Mouse (Mus musculus) left cerebral cortex, postnatal 36 days (tissue): ENCODE measurements around the gene Drd1. TPM values are rescaled to one million over a fixed set of nuclear protein-coding genes. Genes with fewer than 3 reads are reported as not detected.

Experiments used
- DNase-seq, 2 experiments: peaks; one replicate each; pipeline ENCODE4 v3.0.0; 2021 to 2022; ENCODE audit warnings: low spot score in 2 of 2, mixed read lengths in 1 of 2
- intact Hi-C: fragments of 180-260 bp; cut with DNase I; formaldehyde crosslinking; loops from one replicate; pipeline ENCODE4 v1.15.1; 2025
- total RNA-seq, 2 experiments: library from RNA; stranded (reverse); gene quantifications; 2 replicates each; pipeline ENCODE4 v1.2.3; 2021

Gene Drd1
- total RNA-seq, 2 experiments from 2014 or later = 30.1 to 51.9 TPM

DNA sequence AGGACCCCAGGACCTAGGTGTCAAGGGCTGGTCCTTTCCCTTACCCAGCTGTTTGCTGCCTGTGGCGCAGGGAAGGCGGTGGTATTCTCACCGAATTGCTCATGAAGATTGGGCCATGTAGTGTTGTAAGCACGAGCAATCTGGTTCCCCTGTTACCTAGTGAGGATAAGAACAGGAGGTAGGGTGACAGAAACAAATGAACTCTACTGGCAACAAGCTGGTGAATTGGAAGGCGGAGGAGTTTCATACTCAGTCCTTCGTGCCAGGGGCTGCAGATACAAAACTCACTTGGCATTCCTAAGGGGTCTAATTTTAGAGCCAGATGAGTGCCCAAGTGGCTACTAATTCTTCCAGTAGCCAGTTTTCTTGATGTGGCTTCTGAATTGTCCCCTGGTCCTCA lies 20.5 kb upstream of the Drd1 start:
- intact Hi-C loops = no loop called here
- DNase-seq = no peak

- DNase-seq = no peak
- intact Hi-C loops = no loop called here
These were observed 19.9 kb upstream of the Drd1 start for GRCm38 (mm10) chr13:54075416-54075815.

GRCm38 (mm10) chr13:54073491-54073890 lies 18.0 kb upstream of the Drd1 start:
- DNase-seq = no peak
- intact Hi-C loops = no loop called here

GRCm38 (mm10) chr13:54073066-54073465 lies 17.6 kb upstream of the Drd1 start:
- DNase-seq = no peak
- intact Hi-C loops = no loop called here

GRCm38 (mm10) chr13:54072526-54073057 lies 17.1 kb upstream of the Drd1 start:
- intact Hi-C loops = no loop called here
- no peak for DNase-seq

DNA sequence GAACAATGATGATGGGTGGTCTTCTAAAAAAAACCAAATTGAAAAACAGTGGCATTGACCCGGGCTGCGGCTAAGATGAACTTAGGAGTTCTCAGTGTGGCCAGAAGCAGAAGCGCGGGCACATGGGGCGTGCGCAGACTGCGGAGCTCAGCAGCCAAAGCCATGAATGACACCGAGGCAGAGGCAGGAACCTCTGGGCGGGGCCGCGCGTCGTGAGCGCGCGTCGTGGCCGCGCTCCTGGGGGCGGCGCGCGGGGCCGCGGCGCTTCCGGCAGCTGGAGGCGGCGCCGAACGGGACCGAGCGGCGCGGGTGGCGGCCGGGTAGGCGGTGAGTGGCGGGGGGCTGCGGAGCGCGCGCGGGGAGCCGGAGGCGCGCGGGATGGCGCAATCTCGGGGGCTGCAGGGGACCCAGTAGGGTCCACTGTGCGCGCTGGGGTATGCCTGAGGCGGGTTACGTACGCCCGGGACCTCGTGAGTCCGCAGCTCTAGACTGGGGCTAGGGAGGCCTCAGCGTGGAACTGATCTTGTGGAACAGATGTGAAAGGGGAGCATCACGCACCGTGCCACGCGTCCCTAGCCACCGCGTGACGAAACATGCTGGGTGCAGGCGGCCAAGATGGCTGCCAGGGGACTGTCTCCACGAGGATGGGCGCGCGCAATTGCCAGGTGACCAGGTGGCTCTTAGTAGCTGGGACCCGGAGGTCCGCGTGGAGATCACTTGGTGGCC lies 16.3 kb upstream of the Drd1 start, which contains the start of gene Sfxn1:
Sfxn1 (plus strand) TSS at position 264 of the 726 bp plus-strand sequence.
- DNase-seq = peak; percentile 81 to 85
- intact Hi-C loops = no loop called here

- DNase-seq = no peak
- intact Hi-C loops = no loop called here
These were observed 15.5 kb upstream of the Drd1 start for GRCm38 (mm10) chr13:54071011-54071410.

- intact Hi-C loops = no loop called here
- DNase-seq = no peak
These were observed 12.2 kb upstream of the Drd1 start for GRCm38 (mm10) chr13:54067617-54068166.

GRCm38 (mm10) chr13:54066081-54066746 lies 10.7 kb upstream of the Drd1 start:
- intact Hi-C loops = no loop called here
- no peak for DNase-seq

GRCm38 (mm10) chr13:54063292-54063691 lies 7.8 kb upstream of the Drd1 start:
- no peak for DNase-seq
- intact Hi-C loops = loop anchor here (2.0 to 5.0 kb wide), 2 partner anchors 280 to 621 kb away; no protein-coding TSS in a partner anchor

GRCm38 (mm10) chr13:54062068-54062467 lies 6.6 kb upstream of the Drd1 start:
- intact Hi-C loops = loop anchor here (2.0 to 5.0 kb wide), 2 partner anchors 279 to 620 kb away; no protein-coding TSS in a partner anchor
- no peak for DNase-seq

- no peak for DNase-seq
- intact Hi-C loops = loop anchor here (2.0 to 10.0 kb wide), 3 partner anchors 130 to 270 kb away; no protein-coding TSS in a partner anchor
These were observed 543 bp downstream of the Drd1 start for GRCm38 (mm10) chr13:54054962-54055361.

GRCm38 (mm10) chr13:54051641-54052040 lies 3.9 kb downstream of the Drd1 start:
- intact Hi-C loops = loop anchor here (10.0 kb wide), 2 partner anchors 127 to 237 kb away; no protein-coding TSS in a partner anchor
- no peak for DNase-seq

GRCm38 (mm10) chr13:54048679-54049352 lies 6.7 kb downstream of the Drd1 start:
- DNase-seq = no peak
- intact Hi-C loops = no loop called here

- intact Hi-C loops = no loop called here
- no peak for DNase-seq
These were observed 15.2 kb downstream of the Drd1 start for GRCm38 (mm10) chr13:54040256-54040655.

GRCm38 (mm10) chr13:54037936-54038335 lies 17.6 kb downstream of the Drd1 start:
- intact Hi-C loops = no loop called here

DNA sequence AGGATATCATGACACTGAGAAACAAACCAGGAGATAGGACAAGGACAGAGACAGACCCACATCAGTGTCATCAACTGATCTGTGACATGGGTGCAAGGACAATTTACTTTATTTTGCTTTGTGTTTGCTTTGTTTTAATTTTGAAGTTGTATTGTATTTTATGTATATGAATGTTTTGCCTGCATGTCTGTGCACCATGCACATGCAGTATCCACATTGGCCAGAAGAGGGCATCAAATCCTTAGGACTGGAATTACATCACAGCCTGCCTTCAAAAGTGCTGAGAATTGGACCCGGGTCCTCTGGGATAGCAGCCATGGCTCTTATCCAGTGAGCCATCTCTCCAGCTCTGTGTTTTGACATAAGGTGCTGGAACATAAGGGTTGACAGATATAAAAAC lies 20.0 kb downstream of the Drd1 start:
- intact Hi-C loops = no loop called here
- no peak for DNase-seq

More at GRCm38 (mm10) chr13:54037936-54038335, 17.6 kb downstream of the Drd1 start:
- no peak for DNase-seq

DNA sequence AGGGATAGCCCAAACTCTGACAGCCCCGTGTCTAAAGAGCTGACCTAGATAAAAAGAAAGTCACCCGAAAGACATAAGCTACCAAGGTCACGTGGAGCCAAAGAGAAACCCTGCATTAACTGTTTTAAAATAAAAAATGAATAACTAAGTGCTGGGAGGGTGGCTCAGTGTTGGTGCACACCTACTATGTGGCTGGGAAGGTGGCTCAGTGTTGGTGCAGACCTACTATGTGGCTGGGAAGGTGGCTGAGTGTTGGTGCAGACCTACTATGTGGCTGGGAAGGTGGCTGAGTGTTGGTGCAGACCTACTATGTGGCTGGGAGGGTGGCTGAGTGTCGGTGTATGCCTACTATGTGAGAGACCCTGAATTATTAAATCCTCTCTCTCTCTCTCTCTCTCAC lies 21.9 kb downstream of the Drd1 start:
- intact Hi-C loops = loop anchor here (5.0 kb wide), 1 partner anchor 106 kb away; no protein-coding TSS in a partner anchor

GRCm38 (mm10) chr13:54027079-54027478 lies 28.4 kb downstream of the Drd1 start:
- DNase-seq = no peak
- intact Hi-C loops = no loop called here

More for the DNA sequence above, 21.9 kb downstream of the Drd1 start:
- no peak for DNase-seq

DNA sequence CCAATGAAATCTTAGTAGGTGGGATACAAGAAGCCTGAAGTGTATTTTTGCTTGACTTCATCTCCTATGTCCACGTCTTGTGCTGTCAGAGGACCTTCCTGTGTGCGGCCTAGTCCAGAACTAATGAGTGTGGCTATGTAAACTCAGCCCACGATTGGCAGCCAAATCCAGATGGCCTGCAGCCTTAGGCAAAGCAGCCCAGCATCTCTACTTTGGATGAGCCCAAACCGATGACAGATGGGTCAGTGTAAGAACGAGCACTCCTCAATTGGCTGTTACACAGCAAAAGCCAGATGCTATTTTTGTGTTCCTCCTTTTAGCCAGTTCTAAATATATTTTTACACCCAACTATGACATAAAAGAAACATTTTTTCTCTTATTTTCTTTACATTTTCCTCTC lies 32.2 kb downstream of the Drd1 start:
- intact Hi-C loops = no loop called here
- DNase-seq = peak in 1 of 2 experiments; percentile 31
